Mouse (Mus musculus) heart, postnatal 0 days (tissue): ENCODE measurements around the gene Rora.

Experiments used
- CTCF ChIP-seq: IDR thresholded peaks from 2 replicates; pipeline ENCODE4 v1.5.1; 2016; ENCODE audit warnings: antibody characterized with exemption, control low read depth, low read depth
- EP300 ChIP-seq: IDR thresholded peaks from 2 replicates; pipeline ENCODE4 v1.6.1; 2016; ENCODE audit warnings: antibody characterized with exemption, low read depth

DNA sequence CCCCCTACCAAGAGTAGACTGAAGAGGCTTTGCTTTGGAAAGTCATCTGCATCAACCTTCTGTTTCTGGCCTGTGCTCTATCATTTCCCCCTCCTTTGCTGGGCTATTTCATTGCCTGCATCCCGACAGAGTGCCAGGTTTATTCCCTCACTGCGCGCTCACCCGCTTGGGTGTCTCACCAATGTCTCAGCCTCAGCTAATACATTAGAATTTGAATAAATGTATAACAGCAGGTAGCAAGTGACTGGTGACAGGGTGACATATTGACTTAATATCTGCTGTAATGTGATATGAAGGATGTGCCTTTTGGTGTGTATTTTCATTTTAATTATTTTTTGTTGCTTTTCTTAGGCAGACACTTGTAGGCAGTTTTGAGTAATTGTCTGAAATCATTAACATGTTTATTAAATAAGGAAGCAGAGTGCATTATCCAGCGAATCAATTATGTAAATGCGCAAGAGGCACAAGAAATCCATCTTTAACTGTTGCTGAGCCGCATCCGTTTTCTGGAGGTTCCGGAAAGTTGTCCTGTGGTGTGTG, 83.7 kb downstream of the Rora start:
- TF ChIP-seq CTCF, result no peak
- TF ChIP-seq EP300, result no peak
